Mouse (Mus musculus): ENCODE results near the gene Gpsm1.
"Not testable (repeated sequence)": the region's sequence is repeated elsewhere in the genome, so short reads cannot be mapped to it uniquely, and the experiment has no call there.

The Gpsm1 gene

DNA sequence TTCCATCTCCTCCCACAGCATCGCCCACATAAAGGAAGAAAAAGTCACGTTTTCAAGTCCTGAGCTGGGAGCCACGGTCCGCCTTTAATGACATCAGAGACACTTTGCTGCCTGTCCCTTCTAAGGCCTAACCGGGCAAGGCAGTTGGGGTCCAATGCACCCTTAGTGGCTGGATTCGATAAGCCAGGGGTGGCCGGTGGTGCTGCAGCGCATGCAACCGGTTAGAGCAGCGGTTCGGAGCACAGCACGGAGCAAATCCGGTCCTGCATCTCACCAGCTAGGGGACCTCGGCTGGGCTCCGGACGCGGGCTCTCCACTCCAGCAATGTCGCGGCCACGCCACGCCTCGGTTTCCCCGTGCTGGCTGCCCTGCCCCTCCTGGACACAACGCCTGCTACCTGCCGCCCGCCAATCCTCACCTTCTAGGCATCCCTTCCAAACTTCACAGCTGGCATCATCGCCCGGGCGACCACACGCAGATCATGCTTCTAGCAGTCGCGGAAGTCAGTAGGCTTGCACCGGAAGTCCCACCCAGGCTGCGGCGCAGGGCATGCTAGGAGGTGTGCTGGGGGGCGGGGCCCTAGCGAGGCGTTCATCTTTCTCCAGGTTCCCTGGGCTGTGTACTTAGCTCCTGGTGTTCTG is 64.9 kb downstream of the Gpsm1 start, which contains the start of gene Snapc4:
Gene Snapc4 (minus strand): TSS at position 523 of the 641 bp plus-strand sequence.
- peak; percentile 75 for DNase-seq (ENCODE audit: low spot score)

DNA sequence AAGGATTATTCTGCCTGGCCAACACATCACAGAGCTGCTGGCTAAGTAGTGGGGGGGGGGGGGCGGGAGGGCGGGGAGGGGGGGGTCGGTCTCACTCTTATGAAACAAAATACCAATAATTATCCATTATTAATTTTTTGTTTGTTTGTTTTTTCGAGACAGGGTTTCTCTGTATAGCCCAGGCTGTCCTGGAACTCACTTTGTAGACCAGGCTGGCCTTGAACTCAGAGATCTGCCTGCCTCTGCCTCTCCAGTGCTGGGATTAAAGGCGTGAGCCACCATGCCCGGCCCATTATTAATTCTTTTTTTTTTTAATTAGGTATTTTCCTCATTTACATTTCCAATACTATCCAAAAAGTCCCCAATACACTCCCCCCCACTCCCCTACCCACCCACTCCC is 65.6 kb downstream of the Gpsm1 start:
- DNase-seq (ENCODE audit: low spot score): not testable (repeated sequence)

DNA sequence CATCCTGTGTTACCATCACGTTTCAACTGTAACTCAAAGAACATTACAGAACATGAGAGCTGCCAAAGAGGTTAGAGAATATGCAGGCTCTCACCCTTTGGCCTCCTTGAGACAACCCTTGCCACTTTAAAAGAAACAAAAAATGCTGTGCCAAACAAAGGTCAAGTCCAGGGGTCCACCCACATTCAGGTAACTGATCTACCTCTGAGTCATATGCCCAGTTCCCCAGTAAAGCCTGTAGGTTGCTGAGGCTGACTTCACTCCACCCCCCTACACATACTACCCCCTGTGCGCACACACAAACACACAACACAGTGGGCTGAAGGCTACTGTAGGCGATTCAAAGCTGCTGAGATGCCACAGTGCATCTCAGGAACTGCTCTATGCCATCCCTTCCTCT is 72.4 kb downstream of the Gpsm1 start:
- no peak for DNase-seq (ENCODE audit: low spot score)

DNA sequence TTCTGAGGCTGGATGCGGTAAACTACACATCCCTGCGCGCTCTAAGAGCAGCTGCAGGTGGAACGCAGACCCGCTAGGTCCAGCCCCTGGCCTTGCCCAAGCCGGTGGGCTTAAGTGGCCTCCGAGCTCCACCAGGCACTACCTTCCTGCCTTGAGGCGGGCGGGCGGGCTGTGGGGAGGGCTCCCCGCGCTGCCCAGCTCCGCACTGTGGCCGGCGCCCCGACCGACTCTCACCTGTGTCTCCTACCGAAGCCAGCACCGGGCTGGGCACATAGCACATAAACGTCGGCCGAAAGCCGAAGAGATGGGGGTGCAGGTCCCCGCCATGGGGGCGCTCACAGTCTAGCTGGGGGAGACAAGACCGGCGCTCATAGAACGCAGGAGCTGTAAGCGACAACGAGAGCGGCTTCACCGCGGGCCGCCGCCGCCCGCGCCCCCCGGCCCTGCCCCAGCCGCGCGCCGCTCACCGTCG is 73.4 kb downstream of the Gpsm1 start:
- DNase-seq (ENCODE audit: low spot score): no peak

DNA sequence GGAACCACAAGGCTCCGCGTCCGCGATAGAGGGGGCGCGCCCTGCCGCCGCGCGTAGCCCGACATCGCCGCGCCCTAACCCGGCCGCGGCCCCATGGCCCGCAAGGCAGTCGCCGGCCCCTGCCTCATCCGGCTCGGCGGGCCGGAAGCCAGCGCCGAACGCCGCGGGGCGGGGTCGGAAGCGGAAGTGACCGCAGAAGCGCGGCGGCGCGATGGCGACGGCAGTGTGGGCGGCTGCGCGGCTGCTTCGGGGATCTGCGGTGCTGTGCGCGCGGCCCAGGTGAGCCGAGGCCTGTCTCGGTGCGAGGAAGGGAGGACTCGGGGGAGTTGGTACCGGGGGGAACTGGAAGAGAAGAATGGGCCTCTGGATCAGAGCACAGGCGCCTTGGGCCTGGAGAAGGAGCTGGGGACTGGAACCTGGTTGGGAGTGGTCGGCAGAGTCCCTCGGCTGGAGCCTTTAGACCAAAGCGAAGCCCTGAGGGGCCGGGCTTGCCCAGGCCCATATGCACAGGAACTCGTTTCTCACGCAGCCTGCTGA is 73.9 kb downstream of the Gpsm1 start, which contains the start of the genes Entr1 and Pmpca:
Gene Entr1 (minus strand): TSS at position 163 of the 537 bp plus-strand sequence.
Gene Pmpca (plus strand): TSS at position 186 of the 537 bp plus-strand sequence.
- DNase-seq (ENCODE audit: low spot score): peak; percentile 81

DNA sequence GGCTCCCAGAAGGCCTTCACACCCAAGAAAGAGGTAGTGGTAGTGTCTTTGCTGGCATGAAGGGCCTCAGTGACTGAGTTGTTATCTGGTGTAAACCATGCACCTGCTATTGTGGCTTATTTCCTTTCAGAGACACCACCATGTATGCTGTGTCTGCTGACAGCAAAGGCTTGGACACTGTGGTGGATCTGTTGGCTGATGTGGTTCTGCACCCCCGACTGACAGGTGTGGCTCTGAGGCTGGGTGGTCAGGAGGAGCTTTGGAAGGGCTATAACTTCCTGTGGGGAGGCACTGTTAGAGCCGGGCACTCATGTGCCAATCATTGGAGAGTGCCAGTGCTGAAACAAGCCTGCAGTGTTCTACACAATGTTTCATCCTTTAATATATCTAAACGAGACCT is 75.6 kb downstream of the Gpsm1 start:
- no peak for DNase-seq (ENCODE audit: low spot score)

DNA sequence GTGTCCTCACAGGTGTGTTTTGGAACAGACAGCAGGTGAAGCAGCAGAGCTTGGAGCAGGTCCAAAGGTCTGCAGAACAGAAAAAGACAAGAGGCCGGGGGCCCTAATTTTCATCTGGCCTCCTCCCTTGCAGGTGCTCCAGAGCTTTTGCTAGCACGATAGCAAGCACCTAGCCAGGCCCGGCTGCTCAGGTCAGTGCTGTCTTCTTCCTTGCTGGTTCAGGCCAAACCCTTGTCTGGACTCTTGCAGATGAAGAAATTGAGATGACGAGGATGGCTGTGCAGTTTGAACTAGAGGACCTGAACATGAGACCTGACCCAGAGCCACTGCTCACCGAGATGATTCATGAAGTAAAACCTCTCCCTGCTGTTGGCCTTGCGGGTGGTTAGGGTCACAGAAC is 76.3 kb downstream of the Gpsm1 start:
- DNase-seq (ENCODE audit: low spot score): no peak
